29 mouse cellular contexts compared by ENCODE assay signal in the genomic region with DNA sequence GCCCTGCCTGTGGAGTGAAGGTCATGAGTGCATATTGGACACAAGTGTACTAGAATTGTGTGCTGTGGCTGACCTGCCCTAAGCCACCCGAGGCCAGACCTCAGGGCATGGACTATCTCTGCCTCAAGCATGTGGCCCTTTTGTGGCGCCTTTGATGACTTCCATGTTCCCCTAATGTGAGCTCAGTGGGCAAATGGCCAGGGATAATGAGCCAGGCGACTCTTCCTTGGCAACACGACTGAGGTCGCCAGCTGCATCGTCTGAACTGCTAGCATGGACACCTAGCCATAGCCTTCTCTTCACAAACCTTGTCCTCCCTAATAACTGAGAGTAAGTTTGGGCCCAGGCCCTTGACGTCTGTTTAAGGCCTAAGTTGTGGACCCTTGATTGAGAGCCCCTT. TPM values are rescaled to one million over a fixed set of nuclear protein-coding genes. Genes with fewer than 3 reads are reported as not detected.
"Had no signal": no experiment of that assay in that cellular context is flagged by ENCODE, and none has a peak within 500 bp of the region (broad histone marks: within the 10 kb centered on the region; RNA-seq: fewer than 3 reads in every experiment).

No protein-coding gene starts in this region.

- DNase-seq: gastrocnemius, adult 2 months; gastrocnemius, postnatal 10 days; gastrocnemius, postnatal 25 days; heart, adult 18-20 months; heart, postnatal 10 days; heart, postnatal 4 days; kidney, adult 18-20 months; kidney, adult 8-10 months; kidney, postnatal 10 days; kidney, postnatal 4 days; liver; liver, embryonic 13.5 days had no signal

- H3K4me2 ChIP-seq: heart, embryonic 12.5 days; hindbrain, embryonic 12.5 days; hindbrain, embryonic 14.5 days; intestine, embryonic 15.5 days; limb, embryonic 12.5 days; liver, embryonic 11.5 days; liver, embryonic 13.5 days; liver, embryonic 15.5 days had no signal

- H3K27ac ChIP-seq: gastrocnemius, adult 2 months; heart, embryonic 10.5 days; hindbrain, embryonic 10.5 days; hindbrain, embryonic 12.5 days; hindbrain, embryonic 14.5 days; intestine, embryonic 15.5 days; layer of hippocampus, adult 2 months; left cerebral cortex, adult 2 months; limb, embryonic 10.5 days; limb, embryonic 12.5 days; liver, embryonic 13.5 days; liver, embryonic 15.5 days had no signal

- H3K36me3 ChIP-seq: heart, embryonic 10.5 days; heart, embryonic 12.5 days; hindbrain, embryonic 10.5 days; hindbrain, embryonic 12.5 days; intestine, embryonic 15.5 days; limb, embryonic 10.5 days; limb, embryonic 12.5 days; liver, embryonic 13.5 days; liver, embryonic 15.5 days had no signal

- H3K9ac ChIP-seq: heart, embryonic 12.5 days; hindbrain, embryonic 12.5 days; hindbrain, embryonic 14.5 days; intestine, embryonic 15.5 days; limb, embryonic 12.5 days; liver, embryonic 13.5 days; liver, embryonic 15.5 days had no signal

- H3K9me3 ChIP-seq: heart, embryonic 10.5 days; heart, embryonic 12.5 days; hindbrain, embryonic 12.5 days; intestine, embryonic 15.5 days; limb, embryonic 10.5 days; limb, embryonic 12.5 days; liver, embryonic 13.5 days; liver, embryonic 15.5 days had no signal

- H3K4me3 ChIP-seq: gastrocnemius, adult 2 months; heart, embryonic 10.5 days; heart, embryonic 12.5 days; hindbrain, embryonic 10.5 days; hindbrain, embryonic 12.5 days; intestine, embryonic 15.5 days; layer of hippocampus, adult 2 months; left cerebral cortex, adult 2 months; limb, embryonic 10.5 days; limb, embryonic 12.5 days; liver, embryonic 13.5 days; liver, embryonic 15.5 days had no signal

- ATAC-seq: hindbrain, embryonic 16.5 days; inflammation-experienced regulatory T-cells, adult 6 months; intestine, embryonic 15.5 days; intestine, postnatal 0 days had no signal

RNA-seq across cellular contexts. Expression of gene Chst8, which starts 4.5 kb away (rescaled TPM):
- total RNA-seq: granulocyte monocyte progenitor cell, adult 5-6 weeks; heart, adult 8-10 months had no signal
- polyA plus RNA-seq: inflammation-experienced regulatory T-cells, adult 6 months had no signal
